Mouse (Mus musculus) spleen, adult 18-20 months (tissue): ENCODE results near the gene D130052B06Rik.

Experiments used
- DNase-seq, 2 experiments: peaks; one replicate each; pipeline ENCODE4 v3.0.0; 2022; ENCODE audit warnings: mixed read lengths in 2 of 2

Gene D130052B06Rik

GRCm38 (mm10) chr11:33668376-33668775, 69.3 kb downstream of the D130052B06Rik start:
- no peak for DNase-seq

- DNase-seq = no peak
Measured at GRCm38 (mm10) chr11:33670105-33670965, 71.2 kb downstream of the D130052B06Rik start.
